Mouse (Mus musculus): Measurements from ENCODE around the gene Cd80.
A peak's percentile ranks its signal among the peaks of the same experiment; 100 is the strongest.

Cd80 gene

DNA sequence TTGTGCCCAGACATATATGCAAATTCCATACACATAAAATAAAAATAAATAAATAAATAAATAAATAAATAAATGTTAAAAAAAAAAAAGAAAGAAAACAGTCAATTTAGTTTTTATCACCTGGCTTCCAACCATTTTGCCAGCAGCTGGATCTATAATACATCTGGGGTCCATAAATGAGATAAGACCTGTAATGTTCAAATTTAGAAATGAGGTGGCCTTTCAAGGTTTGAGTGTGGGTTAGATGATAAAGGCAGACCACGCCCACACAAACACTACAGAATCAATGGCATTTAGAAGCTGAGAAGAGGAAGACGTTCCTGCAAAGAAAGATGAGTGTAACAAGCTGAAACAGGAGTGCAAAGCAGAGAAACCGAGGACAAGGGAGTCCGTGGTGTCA lies 26.0 kb downstream of the Cd80 start:
- TF ChIP-seq POU5F1 (IDR thresholded peaks at IDR 0.05; ENCODE audit: borderline replicate concordance, low read length) (no peak), CTCF (conservative IDR thresholded peaks at IDR 0.05; ENCODE audit: low read length) (no peak)
- Histone ChIP-seq H3K4me1 (replicated peaks; ENCODE audit: low read depth, low read length) (peaks cover 27% of the 10 kb centered on the region), H3K4me3 (replicated peaks; ENCODE audit: low read length) (no peak overlapping the region), H3K36me3 (ENCODE audit: insufficient read depth, low read length) (peaks cover 2% of the 10 kb centered on the region), H3K9me3 (ENCODE audit: low read length) (no peaks in the 10 kb centered on the region), H3K27me3 (ENCODE audit: insufficient read depth, low read length) (peaks cover 36% of the 10 kb centered on the region)

DNA sequence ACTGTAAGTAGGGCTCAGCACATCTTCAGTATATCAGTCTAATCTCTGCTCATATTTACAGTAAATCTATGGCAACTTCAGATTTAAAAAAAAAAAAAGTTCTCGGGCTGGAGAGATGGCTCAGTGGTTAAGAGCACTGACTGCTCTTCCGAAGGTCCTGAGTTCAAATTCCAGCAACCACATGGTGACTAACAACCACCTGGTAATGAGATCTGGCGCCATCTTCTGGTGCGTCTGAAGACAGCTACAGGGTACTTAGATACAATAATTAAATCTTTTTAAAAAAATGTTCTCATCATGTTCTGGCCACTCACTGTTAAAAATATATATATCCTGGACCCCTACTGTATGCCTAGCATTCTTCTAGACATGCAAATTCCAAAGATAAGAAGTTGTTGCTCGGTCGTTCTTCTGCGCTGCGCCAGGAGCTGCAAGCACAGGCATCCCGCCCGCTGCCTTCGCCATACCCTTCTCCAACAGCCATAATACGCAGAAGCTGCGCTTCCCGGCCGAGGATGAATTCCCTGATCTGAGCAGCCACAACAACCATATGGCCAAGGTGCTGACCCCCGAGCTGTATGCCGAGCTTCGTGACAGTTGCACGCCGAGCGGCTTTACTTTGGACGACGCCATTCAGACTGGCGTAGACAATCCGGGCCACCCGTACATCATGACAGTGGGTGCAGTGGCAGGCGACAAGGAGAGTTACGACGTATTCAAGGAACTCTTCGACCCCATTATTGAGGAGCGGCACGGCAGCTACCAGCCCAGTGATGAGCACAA lies 27.6 kb downstream of the Cd80 start:
- Histone ChIP-seq H3K4me1 (replicated peaks; ENCODE audit: low read depth, low read length) (peaks cover 17% of the 10 kb centered on the region), H3K36me3 (ENCODE audit: insufficient read depth, low read length) (peaks cover 4% of the 10 kb centered on the region), H3K27me3 (ENCODE audit: insufficient read depth, low read length) (peaks cover 37% of the 10 kb centered on the region), H3K9me3 (ENCODE audit: low read length) (no peaks in the 10 kb centered on the region), H3K4me3 (replicated peaks; ENCODE audit: low read length) (peak overlapping the region; percentile 73)
- TF ChIP-seq NANOG (IDR thresholded peaks at IDR 0.05; ENCODE audit: borderline replicate concordance, low read length), result no peak
- TF ChIP-seq CTCF (conservative IDR thresholded peaks at IDR 0.05; ENCODE audit: low read length), result peak; percentile 44

DNA sequence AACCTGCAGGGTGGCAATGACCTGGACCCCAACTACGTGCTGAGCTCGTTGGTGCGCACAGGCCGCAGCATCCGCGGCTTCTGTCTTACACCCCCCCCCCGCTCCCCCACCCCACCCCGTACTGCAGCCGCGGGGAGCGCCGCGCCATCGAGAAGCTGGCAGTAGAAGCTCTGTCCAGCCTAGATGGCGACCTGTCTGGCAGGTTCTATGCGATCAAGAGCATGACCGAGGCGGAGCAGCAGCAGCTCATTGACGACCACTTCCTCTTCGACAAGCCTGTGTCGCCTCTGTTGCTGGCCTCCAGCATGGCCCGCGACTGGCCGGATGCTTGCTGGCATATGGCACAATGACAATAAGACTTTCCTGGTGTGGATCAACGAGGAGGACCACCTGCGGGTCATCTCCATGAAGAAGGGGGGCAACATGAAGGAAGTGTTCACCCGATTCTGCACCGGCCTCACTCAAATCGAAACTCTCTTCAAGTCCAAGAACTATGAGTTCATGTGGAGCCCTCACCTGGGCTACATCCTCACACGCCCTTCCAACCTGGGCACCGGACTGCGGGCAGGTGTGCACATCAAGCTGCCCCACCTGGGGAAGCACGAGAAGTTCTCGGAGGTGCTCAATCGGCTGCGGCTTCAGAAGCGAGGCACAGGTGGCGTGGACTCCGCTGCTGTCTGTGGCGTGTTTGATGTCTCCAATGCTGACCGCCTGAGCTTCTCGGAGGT lies 28.4 kb downstream of the Cd80 start:
- peaks cover 4% of the 10 kb centered on the region; the same call in 1 of the 2 replicates for H3K36me3 ChIP-seq (ENCODE audit: insufficient read depth, low read length)
- peaks cover 17% of the 10 kb centered on the region for H3K4me1 ChIP-seq (replicated peaks; ENCODE audit: low read depth, low read length)
- peaks cover 37% of the 10 kb centered on the region for H3K27me3 ChIP-seq (ENCODE audit: insufficient read depth, low read length)
- no peaks in the 10 kb centered on the region for H3K9me3 ChIP-seq (ENCODE audit: low read length)
- TF ChIP-seq CTCF (conservative IDR thresholded peaks at IDR 0.05; ENCODE audit: low read length) (no peak), POU5F1 (IDR thresholded peaks at IDR 0.05; ENCODE audit: borderline replicate concordance, low read length) (no peak), NANOG (IDR thresholded peaks at IDR 0.05; ENCODE audit: borderline replicate concordance, low read length) (no peak)
- H3K4me3 ChIP-seq (replicated peaks; ENCODE audit: low read length), result peak overlapping the region; percentile 73

DNA sequence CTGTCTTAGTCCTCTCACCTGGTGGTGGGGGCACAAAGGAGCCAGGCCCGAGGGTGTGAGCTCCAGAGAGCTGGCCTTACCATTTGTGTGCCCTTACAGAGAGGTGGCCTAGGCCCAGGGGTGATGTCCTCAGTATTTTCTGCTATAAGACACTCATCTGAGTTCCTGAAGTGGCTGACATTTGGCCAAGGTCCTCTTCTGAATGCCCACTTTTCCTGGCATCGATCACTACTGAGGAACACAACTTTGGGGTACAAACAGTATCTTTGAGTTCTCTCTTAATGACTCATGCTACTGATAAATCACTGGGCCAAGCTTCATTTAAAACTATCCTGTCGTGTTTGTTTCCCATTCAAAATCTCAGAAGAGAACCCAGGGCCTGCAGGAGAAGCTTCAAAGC lies 37.2 kb downstream of the Cd80 start:
- Histone ChIP-seq H3K4me1 (replicated peaks; ENCODE audit: low read depth, low read length) (peaks cover 6% of the 10 kb centered on the region; the same call in 1 of the 2 replicates), H3K4me3 (replicated peaks; ENCODE audit: low read length) (no peak overlapping the region), H3K9me3 (ENCODE audit: low read length) (no peaks in the 10 kb centered on the region), H3K36me3 (ENCODE audit: insufficient read depth, low read length) (peaks cover 10% of the 10 kb centered on the region), H3K27me3 (ENCODE audit: insufficient read depth, low read length) (no peaks in the 10 kb centered on the region; the same call in 1 of the 2 replicates)
- TF ChIP-seq CTCF (conservative IDR thresholded peaks at IDR 0.05; ENCODE audit: low read length) (no peak), POU5F1 (IDR thresholded peaks at IDR 0.05; ENCODE audit: borderline replicate concordance, low read length) (no peak), NANOG (IDR thresholded peaks at IDR 0.05; ENCODE audit: borderline replicate concordance, low read length) (no peak)

DNA sequence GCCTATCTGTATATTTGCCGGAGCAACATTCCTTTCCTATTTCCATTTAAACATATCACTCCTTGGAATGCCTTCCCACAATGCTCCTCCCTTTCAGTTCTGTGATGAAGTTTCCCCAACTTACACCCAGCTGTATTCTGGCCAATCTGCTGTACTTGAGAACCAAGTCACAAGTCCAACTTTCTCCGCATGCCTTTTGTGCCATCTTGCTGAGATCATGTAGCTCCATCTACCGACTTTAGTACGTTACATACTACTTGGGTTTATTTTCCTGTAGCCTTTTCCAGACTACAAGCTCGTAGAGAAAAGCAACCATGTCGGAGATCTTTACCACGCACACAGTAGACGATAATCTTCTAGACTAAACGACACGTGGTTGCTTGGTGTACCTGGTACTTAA lies 38.5 kb downstream of the Cd80 start:
- Histone ChIP-seq H3K27me3 (ENCODE audit: insufficient read depth, low read length) (no peaks in the 10 kb centered on the region), H3K4me3 (replicated peaks; ENCODE audit: low read length) (no peak overlapping the region), H3K36me3 (ENCODE audit: insufficient read depth, low read length) (peaks cover 18% of the 10 kb centered on the region), H3K4me1 (replicated peaks; ENCODE audit: low read depth, low read length) (peaks cover 8% of the 10 kb centered on the region), H3K9me3 (ENCODE audit: low read length) (no peaks in the 10 kb centered on the region)
- TF ChIP-seq CTCF (conservative IDR thresholded peaks at IDR 0.05; ENCODE audit: low read length) (no peak), POU5F1 (IDR thresholded peaks at IDR 0.05; ENCODE audit: borderline replicate concordance, low read length) (no peak), NANOG (IDR thresholded peaks at IDR 0.05; ENCODE audit: borderline replicate concordance, low read length) (no peak)

DNA sequence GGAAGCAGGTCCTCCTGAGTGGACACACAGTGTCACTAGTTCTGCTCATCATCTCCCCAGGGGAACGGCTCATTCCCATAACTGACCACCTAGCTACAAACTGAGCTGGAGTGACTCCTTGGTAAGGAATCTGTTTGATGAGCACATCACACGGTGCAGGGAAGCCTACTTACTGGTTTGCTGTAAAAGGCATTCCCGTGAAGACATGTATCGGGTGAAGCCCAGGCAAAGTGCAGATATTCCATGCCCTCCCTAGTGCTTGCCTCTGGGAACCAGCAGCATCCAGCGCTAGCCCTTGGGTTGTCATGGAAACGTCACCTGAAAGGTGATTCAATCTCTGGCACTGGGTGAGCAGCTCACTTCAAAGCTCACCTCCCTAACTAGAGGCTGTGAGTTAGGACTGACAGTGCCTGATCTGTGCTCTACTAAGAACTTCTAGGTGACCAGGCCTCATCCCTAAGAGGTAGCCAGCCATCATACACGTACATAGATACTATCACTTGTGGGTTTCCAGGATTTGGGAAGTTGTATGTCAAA lies 41.3 kb downstream of the Cd80 start:
- peaks cover 11% of the 10 kb centered on the region for H3K4me1 ChIP-seq (replicated peaks; ENCODE audit: low read depth, low read length)
- H3K9me3 ChIP-seq (ENCODE audit: low read length), result no peaks in the 10 kb centered on the region
- H3K27me3 ChIP-seq (ENCODE audit: insufficient read depth, low read length), result no peaks in the 10 kb centered on the region
- peaks cover 34% of the 10 kb centered on the region for H3K36me3 ChIP-seq (ENCODE audit: insufficient read depth, low read length)
- H3K4me3 ChIP-seq (replicated peaks; ENCODE audit: low read length), result no peak overlapping the region
- no peak for TF ChIP-seq NANOG (IDR thresholded peaks at IDR 0.05; ENCODE audit: borderline replicate concordance, low read length)
- TF ChIP-seq POU5F1 (IDR thresholded peaks at IDR 0.05; ENCODE audit: borderline replicate concordance, low read length), result no peak
- no peak for TF ChIP-seq CTCF (conservative IDR thresholded peaks at IDR 0.05; ENCODE audit: low read length)

DNA sequence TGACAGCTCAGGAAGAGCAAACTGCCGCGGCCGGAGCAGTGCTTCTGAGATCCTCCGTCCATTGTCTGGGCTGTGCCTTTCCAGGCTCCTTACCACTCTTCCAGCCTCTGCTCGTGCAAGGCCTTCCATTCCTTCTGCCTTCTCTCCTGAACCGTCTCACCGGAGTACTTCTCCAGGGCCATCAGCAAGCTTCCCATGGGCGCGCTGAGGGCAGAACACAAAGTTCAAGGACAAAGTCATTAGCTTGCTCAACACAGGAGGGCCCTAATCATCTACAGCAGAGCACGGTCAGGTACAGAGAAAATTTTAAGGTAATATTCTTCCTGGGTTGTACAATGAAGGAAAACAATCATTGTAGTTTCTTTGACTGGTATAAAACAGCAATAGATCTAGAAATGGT lies 47.1 kb downstream of the Cd80 start:
- H3K27me3 ChIP-seq (ENCODE audit: insufficient read depth, low read length), result no peaks in the 10 kb centered on the region
- H3K4me1 ChIP-seq (replicated peaks; ENCODE audit: low read depth, low read length), result peaks cover 5% of the 10 kb centered on the region
- no peak for TF ChIP-seq CTCF (conservative IDR thresholded peaks at IDR 0.05; ENCODE audit: low read length)
- no peak overlapping the region for H3K4me3 ChIP-seq (replicated peaks; ENCODE audit: low read length)
- H3K36me3 ChIP-seq (ENCODE audit: insufficient read depth, low read length), result peaks cover 64% of the 10 kb centered on the region
- no peaks in the 10 kb centered on the region for H3K9me3 ChIP-seq (ENCODE audit: low read length)

DNA sequence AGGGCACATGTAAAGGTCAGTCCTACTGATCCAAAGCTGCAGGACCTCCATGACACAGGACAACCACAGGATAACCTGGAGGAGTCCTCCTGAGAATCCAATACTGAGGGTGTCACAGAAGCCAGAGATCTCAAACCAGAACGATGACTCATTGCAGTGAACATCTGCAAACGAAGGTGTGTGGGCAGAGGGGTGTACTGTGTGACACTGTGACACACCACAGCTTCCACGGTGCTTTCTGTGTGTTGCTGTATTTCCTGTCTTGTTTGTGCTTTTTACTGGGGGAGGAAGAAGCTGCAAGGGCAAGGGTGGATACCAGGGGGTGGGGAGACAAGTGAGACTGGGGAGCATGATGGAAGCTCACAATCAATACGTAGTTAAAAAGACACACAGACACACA lies 48.2 kb downstream of the Cd80 start:
- Histone ChIP-seq H3K4me3 (replicated peaks; ENCODE audit: low read length) (no peak overlapping the region), H3K9me3 (ENCODE audit: low read length) (no peaks in the 10 kb centered on the region), H3K4me1 (replicated peaks; ENCODE audit: low read depth, low read length) (peaks cover 5% of the 10 kb centered on the region), H3K27me3 (ENCODE audit: insufficient read depth, low read length) (no peaks in the 10 kb centered on the region), H3K36me3 (ENCODE audit: insufficient read depth, low read length) (peaks cover 69% of the 10 kb centered on the region)
- TF ChIP-seq POU5F1 (IDR thresholded peaks at IDR 0.05; ENCODE audit: borderline replicate concordance, low read length) (no peak), NANOG (IDR thresholded peaks at IDR 0.05; ENCODE audit: borderline replicate concordance, low read length) (no peak), CTCF (conservative IDR thresholded peaks at IDR 0.05; ENCODE audit: low read length) (no peak)

Measured in E14TG2a.4 (cell line).